Mouse (Mus musculus) lung, postnatal 0 days (tissue): ENCODE measurements around the gene Ptx4. TPM values are rescaled to one million over a fixed set of nuclear protein-coding genes. Genes with fewer than 3 reads are reported as not detected.

Source experiments
- ATAC-seq: fragments of 200-750 bp; cut with Nextera tagmentation; 2 replicates; pipeline ENCODE4 v1.8.0; 2017; ENCODE audit warnings: moderate library complexity
- DNase-seq: peaks from one replicate; pipeline ENCODE4 v3.0.0-alpha.2; 2016; ENCODE audit warnings: low spot score
- H3K27ac ChIP-seq: fragments of 300-500 bp; sonication (generic); 2 replicates; pipeline ENCODE4 v1.5.1; 2014; ENCODE audit warnings: antibody characterized with exemption, mild to moderate bottlenecking, low read length, mixed read lengths
- H3K27me3 ChIP-seq: fragments of 300-500 bp; sonication (generic); replicated peaks from 2 replicates; pipeline ENCODE4 v1.6.1; 2014; ENCODE audit warnings: low read length, mixed read lengths; ENCODE audit not compliant: insufficient read depth
- H3K36me3 ChIP-seq: fragments of 300-500 bp; sonication (generic); 2 replicates; pipeline ENCODE4 v1.6.1; 2014; ENCODE audit warnings: low read length, mixed read lengths; ENCODE audit not compliant: insufficient read depth
- H3K4me1 ChIP-seq: fragments of 300-500 bp; sonication (generic); 2 replicates; pipeline ENCODE4 v1.6.1; 2014; ENCODE audit warnings: antibody characterized with exemption, low read depth, low read length, mixed read lengths; ENCODE audit not compliant: insufficient read depth
- H3K4me2 ChIP-seq: fragments of 300-500 bp; sonication (generic); replicated peaks from 2 replicates; pipeline ENCODE4 v1.6.1; 2014; ENCODE audit warnings: low read depth, mild to moderate bottlenecking, low read length, moderate library complexity, mixed read lengths
- H3K4me3 ChIP-seq: fragments of 300-500 bp; sonication (generic); 2 replicates; pipeline ENCODE4 v1.5.1; 2014; ENCODE audit warnings: low read depth, low read length
- H3K9ac ChIP-seq: fragments of 300-500 bp; sonication (generic); replicated peaks from 2 replicates; pipeline ENCODE4 v1.6.1; 2014; ENCODE audit warnings: low read depth, mild to moderate bottlenecking
- H3K9me3 ChIP-seq: fragments of 300-500 bp; sonication (generic); 2 replicates; pipeline ENCODE4 v1.6.1; 2016; ENCODE audit warnings: low read length, mixed read lengths
- CTCF ChIP-seq: IDR thresholded peaks from 2 replicates; pipeline ENCODE4 v1.5.1; 2016; ENCODE audit warnings: antibody characterized with exemption, mild to moderate bottlenecking
- EP300 ChIP-seq: IDR thresholded peaks from 2 replicates; pipeline ENCODE4 v1.6.1; 2016; ENCODE audit warnings: antibody characterized with exemption, mild to moderate bottlenecking, control low read depth
- WGBS: fragments of 180-500 bp; shearing (Covaris S2); extraction: QIAGEN DNeasy Blood & Tissue Kit; methylation state at CpG from one replicate; pipeline ENCODE4 v1.1.7; 2014; 5-methylcytosine and 5-hydroxymethylcytosine counted together
- polyA plus RNA-seq: library from polyadenylated mRNA; unstranded; fragments of >200 nt; fragmentation: Nextera tagmentation; extraction: Ambion mirVana; gene quantifications from 2 replicates; pipeline ENCODE4 v1.2.1, GENCODE M21; 2015

The Ptx4 gene
- polyA plus RNA-seq, 1 experiment from 2014 or later: 0.32 TPM

DNA sequence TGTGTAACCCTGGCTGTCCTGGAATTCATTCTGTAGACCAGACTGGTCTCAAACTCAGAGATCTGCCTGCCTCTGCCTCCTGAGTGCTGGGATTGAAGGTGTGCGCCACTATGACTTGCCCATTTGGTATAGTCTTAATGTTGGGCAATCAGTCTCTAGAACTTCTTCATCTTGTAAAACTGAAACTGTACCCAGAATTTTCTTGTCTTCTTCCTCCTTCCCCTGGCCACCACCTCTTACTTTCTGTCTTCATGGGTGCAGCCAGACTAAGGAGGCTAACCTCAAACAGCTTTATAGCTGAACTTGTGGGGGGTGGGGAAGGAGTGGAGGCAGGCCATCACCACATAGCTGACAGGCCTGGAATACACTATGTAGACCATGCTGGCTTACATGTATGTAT, 18.2 kb downstream of the Ptx4 start:
- DNase-seq: no peak
- TF ChIP-seq EP300 (no peak), CTCF (no peak)
- no peak overlapping the region for H3K27ac ChIP-seq
- 94% methylated on average over 1 of the region's 1 CpGs for WGBS
- ATAC-seq: no peak
- no peak overlapping the region for H3K4me3 ChIP-seq
- no peak overlapping the region for H3K9ac ChIP-seq
- no peaks in the 10 kb centered on the region for H3K27me3 ChIP-seq
- H3K36me3 ChIP-seq: no peaks in the 10 kb centered on the region
- H3K4me1 ChIP-seq: peaks cover 4% of the 10 kb centered on the region
- H3K9me3 ChIP-seq: no peaks in the 10 kb centered on the region
- H3K4me2 ChIP-seq: no peak overlapping the region

GRCm38 (mm10) chr17:25139960-25140359, 19.4 kb downstream of the Ptx4 start:
- WGBS: 58% methylated on average over 4 of the region's 4 CpGs
- Histone ChIP-seq H3K4me1 (no peaks in the 10 kb centered on the region), H3K4me2 (no peak overlapping the region), H3K9me3 (no peaks in the 10 kb centered on the region), H3K4me3 (no peak overlapping the region), H3K9ac (no peak overlapping the region), H3K27me3 (no peaks in the 10 kb centered on the region), H3K36me3 (no peaks in the 10 kb centered on the region), H3K27ac (no peak overlapping the region)
- ATAC-seq (no peak), DNase-seq (no peak)
- TF ChIP-seq EP300 (no peak), CTCF (peak; percentile 60)

GRCm38 (mm10) chr17:25162161-25162560, 41.6 kb downstream of the Ptx4 start, which contains the start of gene Ccdc154:
Gene Ccdc154, plus strand, starts transcription at chr17:25162461.
- H3K9me3 ChIP-seq: no peaks in the 10 kb centered on the region
- no peak within 1 kb of the TSS for H3K27ac ChIP-seq
- no peak within 1 kb of the TSS for H3K4me2 ChIP-seq
- no peaks in the 10 kb centered on the region for H3K27me3 ChIP-seq
- no peak for TF ChIP-seq EP300
- TF ChIP-seq CTCF: no peak
- peaks cover 10% of the 10 kb centered on the region; the same call in 1 of the 2 replicates for H3K36me3 ChIP-seq
- WGBS: 79% methylated on average over 1 of the region's 1 CpGs
- H3K9ac ChIP-seq: no peak within 1 kb of the TSS
- no peaks in the 10 kb centered on the region for H3K4me1 ChIP-seq
- no peak within 1 kb of the TSS for H3K4me3 ChIP-seq
- no peak for ATAC-seq
- no peak for DNase-seq

GRCm38 (mm10) chr17:25163387-25163786, 42.8 kb downstream of the Ptx4 start:
- DNase-seq (no peak), ATAC-seq (no peak)
- TF ChIP-seq CTCF: no peak
- TF ChIP-seq EP300: no peak
- Histone ChIP-seq H3K4me3 (no peak overlapping the region), H3K36me3 (peaks cover 7% of the 10 kb centered on the region; the same call in 1 of the 2 replicates), H3K27ac (no peak overlapping the region), H3K4me2 (no peak overlapping the region), H3K4me1 (no peaks in the 10 kb centered on the region), H3K27me3 (no peaks in the 10 kb centered on the region), H3K9ac (no peak overlapping the region), H3K9me3 (no peaks in the 10 kb centered on the region)
- 73% methylated on average over 7 of the region's 7 CpGs for WGBS

GRCm38 (mm10) chr17:25164770-25165169, 44.2 kb downstream of the Ptx4 start:
- Histone ChIP-seq H3K4me1 (no peaks in the 10 kb centered on the region), H3K9ac (no peak overlapping the region), H3K9me3 (no peaks in the 10 kb centered on the region), H3K4me3 (no peak overlapping the region), H3K36me3 (no peaks in the 10 kb centered on the region), H3K4me2 (no peak overlapping the region), H3K27me3 (no peaks in the 10 kb centered on the region), H3K27ac (no peak overlapping the region)
- no peak for DNase-seq
- no peak for TF ChIP-seq CTCF
- no peak for TF ChIP-seq EP300
- ATAC-seq: no peak
- WGBS: 91% methylated on average over 3 of the region's 3 CpGs

- DNase-seq: peak; percentile 31
- Histone ChIP-seq H3K9ac (0 out of 2 replicates have a peak overlapping the region, but pooled peaks have one; percentile 5), H3K27me3 (no peaks in the 10 kb centered on the region), H3K4me1 (no peaks in the 10 kb centered on the region), H3K4me3 (no peak overlapping the region), H3K4me2 (no peak overlapping the region), H3K27ac (no peak overlapping the region), H3K36me3 (no peaks in the 10 kb centered on the region), H3K9me3 (no peaks in the 10 kb centered on the region)
- WGBS: 42% methylated on average over 6 of the region's 6 CpGs
- no peak for TF ChIP-seq EP300
- TF ChIP-seq CTCF: no peak
- peak; percentile 63 for ATAC-seq
Observed at GRCm38 (mm10) chr17:25165970-25166671, 45.6 kb downstream of the Ptx4 start.
